Mouse (Mus musculus): ENCODE measurements around the gene Mroh2a. TPM values are rescaled to one million over a fixed set of nuclear protein-coding genes. Genes with fewer than 3 reads are reported as not detected.
"Not testable (repeated sequence)": the region's sequence is repeated elsewhere in the genome, so short reads cannot be mapped to it uniquely, and the experiment has no call there.

Mroh2a gene
- polyA plus RNA-seq, 1 experiment from 2014 or later, result 1.0 TPM

DNA sequence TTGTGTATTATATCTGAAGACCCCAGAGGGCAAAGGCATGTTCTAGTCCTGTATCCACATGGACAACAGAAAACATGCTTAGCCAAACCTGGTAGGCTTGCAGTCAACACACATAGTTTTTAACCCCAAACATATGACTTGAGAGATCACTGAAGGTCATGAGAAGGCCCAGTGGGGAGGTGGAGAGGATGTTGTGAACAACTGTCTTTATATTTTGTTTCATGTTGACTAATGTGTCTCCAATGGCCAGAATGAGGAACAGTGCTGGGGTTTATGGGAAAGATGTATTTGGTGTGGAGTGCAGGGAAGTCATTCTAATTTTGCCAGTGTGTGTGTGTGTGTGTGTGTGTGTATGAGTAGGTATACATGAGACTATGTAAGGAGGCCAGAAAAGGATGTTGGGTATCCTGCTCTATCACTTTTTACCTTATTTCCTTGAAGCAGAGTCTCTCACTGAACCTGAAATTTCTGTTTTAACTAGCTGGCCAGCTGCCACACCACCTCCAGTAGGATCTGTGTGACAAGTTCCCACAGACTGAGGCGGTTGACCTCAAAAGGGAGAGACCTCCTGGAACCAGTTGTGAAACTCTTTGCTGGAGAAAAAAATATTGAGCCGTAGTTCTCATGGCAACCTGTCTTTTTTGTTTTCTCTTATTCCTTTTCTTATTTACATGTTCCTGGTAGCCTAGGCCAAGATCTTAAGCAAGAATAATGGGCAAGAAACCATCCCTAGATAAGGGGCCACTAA is 2.6 kb upstream of the Mroh2a start:
- H3K27me3 ChIP-seq (ENCODE audit: control insufficient read depth, insufficient read depth, low read depth, low read length), result no peaks in the 10 kb centered on the region
- no peaks in the 10 kb centered on the region for H3K36me3 ChIP-seq (ENCODE audit: control insufficient read depth, insufficient read depth, low read length)
- no peaks in the 10 kb centered on the region for H3K4me1 ChIP-seq (replicated peaks; ENCODE audit: control insufficient read depth, insufficient read depth, low read length)
- ATAC-seq (ENCODE audit: low read depth), result no peak
- no peak overlapping the region for H3K4me2 ChIP-seq (ENCODE audit: low read depth, low read length)
- H3K27ac ChIP-seq (ENCODE audit: low read length), result no peak overlapping the region
- no peak overlapping the region for H3K4me3 ChIP-seq (ENCODE audit: low read length)
- peaks cover 24% of the 10 kb centered on the region for H3K9me3 ChIP-seq (ENCODE audit: control insufficient read depth, low read length)
- no peak overlapping the region for H3K9ac ChIP-seq (ENCODE audit: low read length)
- WGBS, result 63% methylated on average over 2 of the region's 2 CpGs

DNA sequence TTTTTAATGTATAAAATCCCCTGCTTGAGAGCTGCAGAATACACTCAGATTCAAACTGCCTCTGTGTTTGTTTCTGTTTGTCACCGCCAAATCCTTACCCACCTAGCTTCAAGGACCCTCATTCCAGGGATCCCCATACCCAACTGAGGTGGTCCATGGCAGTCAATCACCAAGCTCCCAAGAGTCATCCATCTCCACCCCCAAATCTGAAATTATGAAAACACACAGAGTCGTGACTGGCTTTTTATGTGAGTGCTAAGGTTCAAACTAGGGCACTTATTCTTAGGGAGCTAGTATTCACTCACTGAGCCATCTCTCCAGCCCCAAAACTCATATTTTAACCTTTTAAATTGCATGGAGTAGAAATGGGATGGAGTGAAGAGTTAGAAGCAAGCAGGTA is 1.5 kb upstream of the Mroh2a start:
- peaks cover 35% of the 10 kb centered on the region for H3K9me3 ChIP-seq (ENCODE audit: control insufficient read depth, low read length)
- not testable (repeated sequence) for H3K27me3 ChIP-seq (ENCODE audit: control insufficient read depth, insufficient read depth, low read depth, low read length); H3K4me2 ChIP-seq (ENCODE audit: low read depth, low read length); ATAC-seq (ENCODE audit: low read depth); H3K9ac ChIP-seq (ENCODE audit: low read length); H3K27ac ChIP-seq (ENCODE audit: low read length); H3K4me3 ChIP-seq (ENCODE audit: low read length); H3K4me1 ChIP-seq (replicated peaks; ENCODE audit: control insufficient read depth, insufficient read depth, low read length); H3K36me3 ChIP-seq (ENCODE audit: control insufficient read depth, insufficient read depth, low read length)
- WGBS, result 37% methylated on average over 2 of the region's 2 CpGs

DNA sequence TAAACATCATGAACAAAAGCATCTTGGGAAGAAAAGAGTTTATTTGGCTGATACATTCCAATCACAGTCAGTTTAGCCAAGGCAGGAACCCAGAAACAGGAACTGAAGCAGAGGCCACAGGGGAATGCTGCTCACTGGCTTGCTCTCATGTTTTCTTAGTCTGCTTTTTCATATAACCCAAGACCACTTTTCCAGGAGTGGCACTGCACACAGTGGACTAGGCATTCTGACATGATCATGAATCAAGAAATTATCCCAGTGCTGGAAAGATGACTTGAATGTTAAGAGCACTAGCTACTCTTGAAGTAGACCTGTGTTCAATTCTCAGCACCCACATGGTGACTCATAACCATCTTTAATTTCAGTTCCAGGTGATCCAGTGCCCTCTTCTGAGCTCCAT is 1.0 kb upstream of the Mroh2a start:
- Histone ChIP-seq H3K9me3 (ENCODE audit: control insufficient read depth, low read length) (peaks cover 39% of the 10 kb centered on the region), H3K9ac (ENCODE audit: low read length) (no peak overlapping the region), H3K27ac (ENCODE audit: low read length) (no peak overlapping the region), H3K4me2 (ENCODE audit: low read depth, low read length) (no peak overlapping the region), H3K36me3 (ENCODE audit: control insufficient read depth, insufficient read depth, low read length) (no peaks in the 10 kb centered on the region), H3K4me1 (replicated peaks; ENCODE audit: control insufficient read depth, insufficient read depth, low read length) (no peaks in the 10 kb centered on the region), H3K4me3 (ENCODE audit: low read length) (no peak overlapping the region), H3K27me3 (ENCODE audit: control insufficient read depth, insufficient read depth, low read depth, low read length) (no peaks in the 10 kb centered on the region)
- no peak for ATAC-seq (ENCODE audit: low read depth)

DNA sequence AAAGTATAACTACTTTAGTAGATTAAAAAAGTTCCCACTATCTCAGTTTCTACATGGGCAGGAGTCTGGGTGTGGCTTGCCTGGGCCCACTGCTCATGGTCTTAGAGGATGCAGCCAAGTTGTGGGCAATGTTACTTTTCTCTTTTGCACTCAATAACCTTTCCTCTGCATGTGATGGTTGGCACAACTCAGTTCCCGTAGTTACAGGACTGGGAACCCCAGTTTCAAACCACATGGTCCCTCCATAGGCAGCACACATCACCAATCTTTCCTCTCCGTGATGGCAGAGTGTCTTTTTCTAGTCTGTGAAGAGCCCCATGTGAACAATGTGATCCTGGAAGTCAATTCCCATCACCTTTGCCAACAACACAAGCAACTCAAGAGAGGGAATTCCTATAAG is 696 bp downstream of the Mroh2a start:
- H3K4me3 ChIP-seq (ENCODE audit: low read length), result no peak overlapping the region
- peaks cover 56% of the 10 kb centered on the region for H3K9me3 ChIP-seq (ENCODE audit: control insufficient read depth, low read length)
- H3K4me2 ChIP-seq (ENCODE audit: low read depth, low read length), result no peak overlapping the region
- no peaks in the 10 kb centered on the region for H3K27me3 ChIP-seq (ENCODE audit: control insufficient read depth, insufficient read depth, low read depth, low read length)
- no peak for ATAC-seq (ENCODE audit: low read depth)
- no peak overlapping the region for H3K27ac ChIP-seq (ENCODE audit: low read length)
- H3K36me3 ChIP-seq (ENCODE audit: control insufficient read depth, insufficient read depth, low read length), result no peaks in the 10 kb centered on the region
- WGBS, result 48% methylated on average over 2 of the region's 2 CpGs
- H3K9ac ChIP-seq (ENCODE audit: low read length), result no peak overlapping the region
- no peaks in the 10 kb centered on the region for H3K4me1 ChIP-seq (replicated peaks; ENCODE audit: control insufficient read depth, insufficient read depth, low read length)

DNA sequence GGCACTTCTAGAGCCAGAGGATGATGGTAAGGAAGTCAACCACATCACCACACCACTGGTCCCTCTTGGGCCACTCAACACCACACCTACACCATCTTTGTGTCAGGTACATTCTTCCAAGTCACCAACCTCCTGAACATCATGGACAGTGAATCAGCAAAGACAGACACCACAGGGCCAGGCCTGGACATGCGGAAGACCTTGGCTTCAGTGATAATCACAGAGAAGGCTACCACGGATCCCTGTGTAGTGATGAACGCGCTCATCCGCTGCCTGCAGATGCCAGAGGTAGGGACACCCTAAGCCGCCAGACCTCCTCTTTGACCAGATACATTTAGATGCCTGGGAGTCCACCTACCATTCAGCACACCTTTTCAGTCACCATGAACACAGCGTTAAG is 1.3 kb downstream of the Mroh2a start:
- no peak overlapping the region for H3K27ac ChIP-seq (ENCODE audit: low read length)
- H3K36me3 ChIP-seq (ENCODE audit: control insufficient read depth, insufficient read depth, low read length), result no peaks in the 10 kb centered on the region
- WGBS, result 71% methylated on average over 7 of the region's 7 CpGs
- H3K4me1 ChIP-seq (replicated peaks; ENCODE audit: control insufficient read depth, insufficient read depth, low read length), result no peaks in the 10 kb centered on the region
- H3K9me3 ChIP-seq (ENCODE audit: control insufficient read depth, low read length), result peaks cover 63% of the 10 kb centered on the region
- H3K9ac ChIP-seq (ENCODE audit: low read length), result no peak overlapping the region
- no peaks in the 10 kb centered on the region for H3K27me3 ChIP-seq (ENCODE audit: control insufficient read depth, insufficient read depth, low read depth, low read length)
- no peak overlapping the region for H3K4me3 ChIP-seq (ENCODE audit: low read length)
- H3K4me2 ChIP-seq (ENCODE audit: low read depth, low read length), result no peak overlapping the region
- no peak for ATAC-seq (ENCODE audit: low read depth)

DNA sequence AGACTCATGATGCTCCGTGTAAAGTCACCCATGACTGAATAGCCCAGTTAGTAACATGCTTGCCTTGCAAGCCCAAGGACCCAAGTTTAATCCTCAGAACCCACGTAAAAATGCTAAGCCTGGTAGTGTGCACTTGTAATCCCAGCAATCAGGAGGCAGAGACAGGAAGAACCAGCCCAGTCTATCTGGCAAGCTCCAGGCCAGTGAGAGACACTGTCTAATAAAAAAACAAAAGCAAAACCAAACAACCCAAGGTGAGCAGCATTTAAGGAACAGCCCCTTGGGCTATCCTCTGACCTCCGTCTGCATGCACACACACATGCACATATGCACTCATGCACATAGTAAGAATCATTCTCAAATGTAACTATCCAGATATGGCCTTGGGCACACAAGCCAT is 2.8 kb downstream of the Mroh2a start:
- WGBS, result 74% methylated on average over 3 of the region's 3 CpGs
- Histone ChIP-seq H3K4me1 (replicated peaks; ENCODE audit: control insufficient read depth, insufficient read depth, low read length) (no peaks in the 10 kb centered on the region), H3K9ac (ENCODE audit: low read length) (no peak overlapping the region), H3K27me3 (ENCODE audit: control insufficient read depth, insufficient read depth, low read depth, low read length) (no peaks in the 10 kb centered on the region), H3K4me2 (ENCODE audit: low read depth, low read length) (no peak overlapping the region), H3K9me3 (ENCODE audit: control insufficient read depth, low read length) (peaks cover 75% of the 10 kb centered on the region), H3K4me3 (ENCODE audit: low read length) (no peak overlapping the region), H3K36me3 (ENCODE audit: control insufficient read depth, insufficient read depth, low read length) (no peaks in the 10 kb centered on the region), H3K27ac (ENCODE audit: low read length) (no peak overlapping the region)
- no peak for ATAC-seq (ENCODE audit: low read depth)

DNA sequence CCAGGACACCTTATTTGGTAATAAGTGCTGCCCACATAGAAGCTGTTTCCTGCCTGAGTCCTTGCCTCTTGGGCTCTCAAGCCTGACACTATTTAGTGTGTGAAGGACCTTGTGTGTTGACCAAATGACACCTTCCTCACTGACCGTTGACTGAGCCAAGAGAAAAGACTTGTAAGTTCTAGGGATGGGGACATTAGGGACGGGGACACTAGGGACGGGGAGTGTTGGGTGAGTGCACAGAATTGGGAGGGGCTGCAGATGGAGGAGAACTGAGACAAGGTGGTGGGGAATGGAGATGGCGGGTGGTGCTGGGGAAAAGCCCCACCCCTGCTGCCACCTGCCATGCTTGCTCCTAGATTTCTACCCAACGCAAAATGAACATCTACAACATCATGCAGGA is 3.2 kb downstream of the Mroh2a start:
- ATAC-seq (ENCODE audit: low read depth), result no peak
- H3K4me1 ChIP-seq (replicated peaks; ENCODE audit: control insufficient read depth, insufficient read depth, low read length), result no peaks in the 10 kb centered on the region
- H3K27ac ChIP-seq (ENCODE audit: low read length), result no peak overlapping the region
- no peak overlapping the region for H3K4me2 ChIP-seq (ENCODE audit: low read depth, low read length)
- H3K9me3 ChIP-seq (ENCODE audit: control insufficient read depth, low read length), result peaks cover 78% of the 10 kb centered on the region
- 76% methylated on average over 5 of the region's 5 CpGs for WGBS
- H3K27me3 ChIP-seq (ENCODE audit: control insufficient read depth, insufficient read depth, low read depth, low read length), result no peaks in the 10 kb centered on the region
- no peaks in the 10 kb centered on the region for H3K36me3 ChIP-seq (ENCODE audit: control insufficient read depth, insufficient read depth, low read length)
- no peak overlapping the region for H3K4me3 ChIP-seq (ENCODE audit: low read length)
- no peak overlapping the region for H3K9ac ChIP-seq (ENCODE audit: low read length)

DNA sequence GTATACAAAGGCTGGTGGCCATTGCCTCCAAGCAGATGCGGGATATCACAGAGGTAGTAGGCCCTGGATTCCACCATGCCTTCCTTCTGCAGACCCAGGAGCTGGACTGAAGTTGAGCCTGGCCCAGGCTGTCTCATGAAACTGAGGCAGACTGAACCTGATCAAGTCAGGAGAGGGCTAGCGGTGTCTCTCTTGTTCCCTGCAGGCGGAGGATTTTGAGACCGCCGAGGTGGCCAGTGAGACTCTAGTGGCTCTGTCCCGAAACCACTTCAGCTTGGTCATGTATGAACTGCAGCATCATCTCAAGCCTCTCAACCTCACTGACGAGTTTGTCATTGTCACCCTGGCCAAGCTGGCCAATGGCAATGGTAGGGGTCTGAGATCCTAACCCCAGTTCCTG is 3.6 kb downstream of the Mroh2a start:
- Histone ChIP-seq H3K9me3 (ENCODE audit: control insufficient read depth, low read length) (peaks cover 80% of the 10 kb centered on the region), H3K9ac (ENCODE audit: low read length) (no peak overlapping the region), H3K27me3 (ENCODE audit: control insufficient read depth, insufficient read depth, low read depth, low read length) (no peaks in the 10 kb centered on the region), H3K4me1 (replicated peaks; ENCODE audit: control insufficient read depth, insufficient read depth, low read length) (no peaks in the 10 kb centered on the region), H3K36me3 (ENCODE audit: control insufficient read depth, insufficient read depth, low read length) (no peaks in the 10 kb centered on the region), H3K4me2 (ENCODE audit: low read depth, low read length) (no peak overlapping the region), H3K27ac (ENCODE audit: low read length) (no peak overlapping the region), H3K4me3 (ENCODE audit: low read length) (no peak overlapping the region)
- 71% methylated on average over 7 of the region's 7 CpGs for WGBS
- ATAC-seq (ENCODE audit: low read depth), result no peak

DNA sequence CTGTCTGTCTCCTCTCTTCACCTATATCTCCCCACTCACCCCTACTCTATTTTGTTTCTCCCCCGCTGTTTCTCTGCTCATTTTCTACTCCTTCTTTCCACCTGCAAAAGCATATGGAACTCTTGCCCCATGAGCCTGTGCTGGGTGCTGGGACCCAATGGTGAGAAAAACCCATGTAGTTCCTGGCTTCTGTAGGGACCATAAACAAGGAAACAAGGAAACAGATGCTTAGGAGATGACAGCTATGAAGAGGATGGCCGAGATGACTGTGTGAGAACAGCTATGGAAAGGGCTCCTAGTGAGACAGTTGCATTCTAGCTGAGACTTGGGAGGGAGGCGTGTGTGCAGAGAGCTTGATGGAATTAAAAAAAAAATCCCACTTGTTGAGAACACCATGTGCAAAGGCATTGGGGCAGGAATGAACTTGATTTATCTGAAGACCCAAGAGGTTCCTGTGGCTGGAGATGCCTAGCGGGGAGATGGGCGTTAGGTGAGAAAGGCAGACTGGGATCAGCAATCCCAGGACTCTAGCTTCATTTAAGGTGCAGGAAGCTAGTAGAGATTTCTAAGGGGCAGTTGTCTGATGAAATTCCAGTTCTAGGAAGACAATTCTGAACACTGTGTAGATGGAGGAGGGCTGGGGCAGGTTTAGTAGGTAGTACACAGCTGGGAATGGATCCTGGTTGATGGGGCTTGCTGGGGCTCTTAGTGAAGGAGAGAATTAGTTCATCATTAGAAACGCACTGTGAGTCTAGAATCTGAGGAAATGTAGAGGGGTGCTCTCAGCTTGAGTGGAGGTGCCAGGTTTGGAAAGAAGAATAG is 4.4 kb downstream of the Mroh2a start:
- Histone ChIP-seq H3K36me3 (ENCODE audit: control insufficient read depth, insufficient read depth, low read length) (no peaks in the 10 kb centered on the region), H3K27me3 (ENCODE audit: control insufficient read depth, insufficient read depth, low read depth, low read length) (no peaks in the 10 kb centered on the region), H3K9ac (ENCODE audit: low read length) (no peak overlapping the region), H3K4me3 (ENCODE audit: low read length) (no peak overlapping the region), H3K27ac (ENCODE audit: low read length) (no peak overlapping the region), H3K4me1 (replicated peaks; ENCODE audit: control insufficient read depth, insufficient read depth, low read length) (no peaks in the 10 kb centered on the region), H3K9me3 (ENCODE audit: control insufficient read depth, low read length) (peaks cover 80% of the 10 kb centered on the region), H3K4me2 (ENCODE audit: low read depth, low read length) (no peak overlapping the region)
- no peak for ATAC-seq (ENCODE audit: low read depth)
- 70% methylated on average over 6 of the region's 6 CpGs for WGBS
